Mouse (Mus musculus): ENCODE measurements around the gene Ankrd53. TPM values are rescaled to one million over a fixed set of nuclear protein-coding genes. Genes with fewer than 3 reads are reported as not detected.

Ankrd53 gene
- 0.18 TPM for polyA plus RNA-seq (2021)

DNA sequence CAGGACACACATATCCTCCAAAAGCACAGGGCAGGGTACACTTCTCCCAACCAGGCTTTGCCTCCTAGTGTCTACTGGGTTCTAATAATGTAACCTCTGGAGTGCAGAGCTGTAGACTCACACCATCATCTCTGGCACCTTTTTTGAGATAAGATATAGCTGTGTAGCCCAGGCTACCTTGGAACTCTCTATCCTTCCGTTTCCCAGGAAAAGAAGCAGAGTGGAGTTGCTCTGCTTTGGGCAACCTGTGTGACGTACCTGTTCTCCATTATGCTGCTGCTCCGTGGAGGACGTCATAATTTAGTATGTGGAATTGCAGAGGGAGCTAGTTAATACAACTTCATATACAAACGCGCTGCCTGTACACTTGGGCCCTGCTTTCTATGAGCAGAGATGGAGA lies at the start of gene Ankrd53:
TSS of gene Ankrd53 (plus strand) at position 301 of the 400 bp plus-strand sequence.
- H3K27me3 ChIP-seq, result no peaks in the 10 kb centered on the region
- ATAC-seq, result no peak
- ChIA-PET POLR2A (no interaction called here), CTCF (interaction anchor here (1.0 to 1.6 kb wide), 2 partner anchors 11 to 14 kb away, joined by 3 to 7 read pairs; partner anchors contain the start of gene Tex261)
- no peak for DNase-seq (ENCODE audit: low read depth, low spot score)
- TF ChIP-seq CTCF (IDR thresholded peaks at IDR 0.05), result no peak
- in situ Hi-C loops (cut with MboI; ENCODE audit: low pct_unique_long_range_greater_than_20kb), result no loop called here

DNA sequence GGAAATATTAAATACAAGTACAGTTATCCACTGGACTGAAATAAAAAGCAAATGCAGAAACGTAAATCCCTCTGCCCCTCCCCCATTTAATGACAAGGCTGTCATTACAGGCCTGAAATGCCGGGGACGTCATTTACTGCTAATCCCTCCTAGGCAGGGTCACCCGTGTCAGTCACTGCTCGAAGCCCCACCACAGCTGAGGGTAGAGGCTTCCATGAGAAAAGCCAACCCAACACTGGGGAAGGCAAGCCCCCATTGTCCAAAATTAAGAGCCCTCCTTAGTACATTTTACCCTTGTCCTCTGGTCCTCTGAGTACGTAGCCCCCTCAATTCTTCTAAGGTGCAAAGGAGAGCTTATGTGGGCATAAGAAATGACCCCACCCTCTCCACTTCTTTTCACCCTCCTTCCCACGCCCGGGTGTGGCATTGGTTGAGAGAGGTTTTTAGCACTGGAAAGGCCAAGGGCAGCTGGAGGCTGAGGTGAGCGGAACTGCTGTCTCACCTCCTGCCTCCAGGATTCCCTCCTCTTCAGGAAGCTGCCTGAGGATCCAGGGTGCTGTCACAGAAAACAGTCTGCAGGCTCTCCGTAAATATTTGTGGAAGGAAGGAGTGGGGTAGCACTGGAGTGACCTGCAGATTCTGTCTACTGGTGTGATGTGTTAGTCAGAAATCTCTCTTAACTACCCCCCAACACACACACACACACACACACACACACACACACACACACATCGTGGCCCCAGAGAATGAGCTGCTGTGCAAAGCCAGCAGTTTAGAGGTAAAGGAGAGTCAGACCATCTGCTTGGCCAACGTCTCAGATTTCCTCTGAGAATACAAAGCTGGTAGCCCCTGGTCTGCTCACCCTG lies 48.9 kb upstream of the Ankrd53 start:
- ChIA-PET CTCF (no interaction called here), POLR2A (no interaction called here)
- ATAC-seq (no peak), DNase-seq (ENCODE audit: low read depth, low spot score) (no peak)
- H3K27me3 ChIP-seq, result peaks cover 23% of the 10 kb centered on the region
- in situ Hi-C loops (cut with MboI; ENCODE audit: low pct_unique_long_range_greater_than_20kb), result no loop called here
- TF ChIP-seq CTCF (IDR thresholded peaks at IDR 0.05), result no peak

DNA sequence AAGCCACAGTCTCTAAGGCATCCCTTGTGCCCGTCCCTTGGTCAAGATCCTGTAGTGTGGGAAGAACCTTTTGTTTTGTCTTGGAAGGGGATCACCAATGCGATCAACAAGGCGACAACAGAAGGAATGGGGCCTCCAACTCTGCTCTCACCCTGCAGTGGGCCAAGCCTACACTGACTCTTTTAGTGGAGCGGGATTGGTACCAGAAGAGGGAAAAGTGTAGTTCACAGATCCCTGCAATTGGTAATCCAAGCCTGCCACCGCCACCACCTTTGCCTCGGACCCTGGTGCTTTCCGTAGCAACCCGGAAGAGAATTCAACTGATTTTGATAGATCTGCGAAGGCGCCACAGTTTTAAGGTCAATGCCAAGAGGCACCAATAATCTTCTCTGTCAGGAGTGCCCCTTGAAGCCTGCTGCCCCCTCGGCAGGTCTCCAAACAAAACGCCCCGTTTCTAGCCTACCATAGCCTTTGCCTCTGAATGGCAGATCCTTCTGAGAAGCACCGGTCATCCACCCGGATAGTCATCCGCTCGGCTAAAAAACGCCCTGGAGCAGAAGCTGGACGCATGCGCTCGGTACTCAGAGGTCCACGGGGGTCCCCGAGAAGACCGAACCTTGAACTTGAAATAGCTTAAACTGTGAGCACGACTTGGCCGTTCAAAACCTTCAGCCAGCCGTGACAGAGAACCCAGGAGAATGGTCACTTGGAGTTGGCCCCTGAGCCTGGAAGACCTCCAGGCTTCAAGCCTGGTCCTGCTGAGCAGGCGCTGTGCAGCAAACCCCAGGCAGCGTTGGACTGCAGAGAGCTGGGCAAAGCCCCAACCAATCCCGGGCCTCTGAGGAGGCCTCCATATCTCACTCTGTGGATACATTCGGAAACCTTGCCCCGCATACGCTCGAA lies 48.0 kb upstream of the Ankrd53 start:
- CTCF ChIA-PET, result no interaction called here
- POLR2A ChIA-PET, result no interaction called here
- DNase-seq (ENCODE audit: low read depth, low spot score) (no peak), ATAC-seq (no peak)
- no peak for TF ChIP-seq CTCF (IDR thresholded peaks at IDR 0.05)
- H3K27me3 ChIP-seq, result peaks cover 18% of the 10 kb centered on the region
- in situ Hi-C loops (cut with MboI; ENCODE audit: low pct_unique_long_range_greater_than_20kb), result no loop called here

DNA sequence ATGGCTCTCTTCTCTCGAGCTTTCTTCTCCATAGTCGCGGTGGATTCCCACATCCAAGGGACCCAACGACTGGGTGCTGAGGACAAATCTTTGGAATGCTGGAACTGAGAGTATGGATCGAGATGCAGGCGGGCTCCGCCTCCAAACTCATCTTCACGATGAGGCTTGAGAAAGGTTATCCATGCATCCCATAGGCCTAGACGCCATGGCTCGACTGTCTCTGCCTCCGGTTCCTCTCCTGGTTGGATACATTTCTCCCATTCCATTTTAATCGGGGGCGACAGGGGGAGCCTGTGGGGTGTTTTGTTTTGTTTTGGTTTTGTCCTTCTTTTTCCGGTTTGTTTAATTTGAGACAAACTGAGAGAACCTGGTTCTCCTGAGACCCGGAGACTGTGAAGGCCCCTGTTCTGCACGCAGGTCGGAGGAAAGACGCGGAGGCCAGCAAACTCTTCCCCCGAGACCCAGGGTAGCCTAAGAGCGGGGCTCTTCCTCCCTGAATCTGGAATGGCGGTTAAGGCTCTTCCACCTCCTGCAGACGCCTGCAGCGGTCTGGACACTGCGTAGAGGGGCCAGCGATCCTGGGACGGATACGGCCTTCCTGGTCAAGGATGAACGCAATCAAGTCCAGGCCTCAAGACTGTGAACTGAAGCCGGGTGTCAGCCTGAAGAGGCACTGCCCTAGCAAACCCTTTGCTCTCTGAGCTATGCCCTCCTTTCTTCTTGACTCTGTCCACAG lies 46.8 kb upstream of the Ankrd53 start:
- ChIA-PET CTCF (no interaction called here), POLR2A (no interaction called here)
- DNase-seq (ENCODE audit: low read depth, low spot score) (no peak), ATAC-seq (no peak)
- TF ChIP-seq CTCF (IDR thresholded peaks at IDR 0.05), result no peak
- peaks cover 17% of the 10 kb centered on the region for H3K27me3 ChIP-seq
- in situ Hi-C loops (cut with MboI; ENCODE audit: low pct_unique_long_range_greater_than_20kb), result no loop called here

DNA sequence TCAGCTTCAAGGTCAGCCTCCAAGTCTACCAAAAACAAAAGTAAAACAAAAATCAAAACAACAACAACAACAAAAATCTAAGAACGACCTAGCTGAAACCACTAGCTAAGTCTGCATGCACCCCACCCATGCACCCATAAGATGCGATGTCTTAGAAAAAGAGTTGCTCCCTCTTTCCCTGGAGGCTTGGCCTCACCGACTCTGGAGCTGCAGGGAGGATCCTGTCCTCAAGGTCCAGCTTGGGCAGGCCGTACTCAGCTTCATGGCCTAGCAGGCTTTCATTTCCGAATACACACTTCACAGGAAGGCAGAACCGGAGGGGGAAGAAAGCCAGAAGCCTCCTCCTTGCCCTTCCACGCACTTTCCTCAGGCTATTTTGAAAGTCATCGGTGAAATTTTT lies 45.4 kb upstream of the Ankrd53 start:
- ChIA-PET POLR2A (no interaction called here), CTCF (no interaction called here)
- H3K27me3 ChIP-seq, result peaks cover 26% of the 10 kb centered on the region
- in situ Hi-C loops (cut with MboI; ENCODE audit: low pct_unique_long_range_greater_than_20kb), result no loop called here
- DNase-seq (ENCODE audit: low read depth, low spot score) (no peak), ATAC-seq (no peak)
- no peak for TF ChIP-seq CTCF (IDR thresholded peaks at IDR 0.05)

DNA sequence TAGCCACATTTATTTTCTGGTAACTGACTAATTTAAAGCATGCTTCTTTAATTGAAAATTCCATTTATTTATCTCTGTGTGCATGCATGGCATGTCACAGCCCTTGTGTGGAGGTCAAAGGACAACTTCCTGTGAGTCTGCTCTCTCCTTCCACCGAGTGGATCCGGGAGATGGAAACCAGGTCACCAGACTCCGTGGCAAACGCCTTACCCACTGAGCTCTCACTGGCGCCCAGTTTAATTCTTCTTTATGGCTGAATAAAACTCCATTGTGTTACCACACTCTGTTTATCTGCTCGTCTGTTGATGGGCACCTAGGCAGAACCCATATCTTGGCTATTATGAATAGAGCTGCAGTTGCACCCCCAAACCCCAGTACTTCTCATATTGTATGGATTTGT lies 39.9 kb upstream of the Ankrd53 start:
- no peak for ATAC-seq
- CTCF ChIA-PET, result no interaction called here
- in situ Hi-C loops (cut with MboI; ENCODE audit: low pct_unique_long_range_greater_than_20kb), result no loop called here
- POLR2A ChIA-PET, result no interaction called here
- DNase-seq (ENCODE audit: low read depth, low spot score), result no peak
- peaks cover 31% of the 10 kb centered on the region for H3K27me3 ChIP-seq
- TF ChIP-seq CTCF (IDR thresholded peaks at IDR 0.05), result no peak

DNA sequence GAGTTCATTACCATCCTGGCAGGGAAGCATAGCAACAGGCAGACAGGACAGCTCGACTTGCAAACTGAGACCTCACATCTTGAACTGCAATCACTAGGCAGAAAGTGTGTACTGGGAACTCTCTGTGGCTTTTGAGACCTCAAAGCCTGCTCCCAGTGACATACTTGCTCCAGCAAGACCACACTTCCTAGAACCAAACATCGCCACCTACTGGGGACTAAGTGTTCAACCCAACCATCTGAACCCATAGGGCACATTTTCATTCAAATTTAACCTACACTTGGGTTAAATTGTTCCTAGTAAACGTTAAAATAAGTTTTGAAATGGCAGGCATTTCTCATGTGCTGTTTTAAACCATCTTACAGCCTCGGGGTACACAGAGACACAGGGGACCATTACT lies 35.3 kb upstream of the Ankrd53 start:
- peak; percentile 53 for TF ChIP-seq CTCF (IDR thresholded peaks at IDR 0.05)
- no peak for ATAC-seq
- CTCF ChIA-PET, result no interaction called here
- POLR2A ChIA-PET, result no interaction called here
- in situ Hi-C loops (cut with MboI; ENCODE audit: low pct_unique_long_range_greater_than_20kb), result no loop called here
- DNase-seq (ENCODE audit: low read depth, low spot score), result no peak
- peaks cover 5% of the 10 kb centered on the region for H3K27me3 ChIP-seq

DNA sequence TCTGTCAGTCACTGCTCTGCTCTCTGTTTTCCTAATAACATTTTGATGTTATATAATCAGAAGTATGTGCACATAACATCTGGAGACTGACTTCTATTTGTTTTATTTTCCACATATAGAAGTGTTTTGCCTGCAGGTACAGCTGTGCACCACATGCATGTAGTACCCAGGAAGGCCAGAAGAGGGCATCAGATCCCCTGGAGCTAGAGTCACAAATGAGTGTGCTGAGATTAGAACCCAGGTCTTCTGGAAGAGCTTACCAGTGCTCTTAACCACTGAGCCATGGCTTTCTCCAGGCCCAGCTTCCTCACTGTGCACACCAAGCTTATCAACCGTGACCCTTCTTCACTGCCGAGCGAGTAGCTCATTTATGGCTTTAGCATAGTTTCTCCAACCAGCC lies 34.0 kb upstream of the Ankrd53 start:
- ATAC-seq (no peak), DNase-seq (ENCODE audit: low read depth, low spot score) (no peak)
- in situ Hi-C loops (cut with MboI; ENCODE audit: low pct_unique_long_range_greater_than_20kb), result no loop called here
- ChIA-PET POLR2A (no interaction called here), CTCF (interaction anchor here (0.7 to 1.9 kb wide), 5 partner anchors 21 to 39 kb away, joined by 3 to 6 read pairs (median 3); no protein-coding TSS in a partner anchor)
- H3K27me3 ChIP-seq, result no peaks in the 10 kb centered on the region
- TF ChIP-seq CTCF (IDR thresholded peaks at IDR 0.05), result peak; percentile 69

DNA sequence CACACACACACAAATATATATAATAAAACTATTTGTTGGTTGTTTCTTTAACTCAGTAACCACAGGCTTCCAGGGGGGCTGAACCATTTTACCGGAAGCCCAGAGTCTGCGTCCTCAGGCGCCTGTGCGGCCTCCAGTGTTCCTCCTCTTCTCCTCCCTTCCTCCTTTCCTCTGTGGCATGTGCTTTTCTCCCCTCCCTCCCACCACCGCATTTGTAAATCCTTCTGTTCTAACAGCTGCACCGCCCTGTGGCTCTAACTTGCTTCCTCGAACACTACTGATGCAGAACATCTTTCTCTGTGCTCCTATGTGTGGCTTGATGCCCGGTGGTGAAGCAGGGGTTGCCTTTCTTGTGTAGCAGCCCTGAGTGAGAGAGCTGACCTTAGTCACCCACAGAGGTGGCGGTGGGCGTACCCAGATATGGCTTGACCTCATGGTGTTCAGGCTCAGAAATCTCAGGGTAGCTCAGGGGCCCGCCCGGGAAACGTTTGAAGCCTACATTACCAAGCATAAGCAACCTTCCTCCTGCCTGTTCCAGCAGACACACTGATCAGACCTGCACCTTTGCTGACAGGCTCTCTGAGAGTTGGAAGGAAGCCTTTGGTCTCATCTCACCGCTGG lies 33.0 kb upstream of the Ankrd53 start:
- DNase-seq (ENCODE audit: low read depth, low spot score) (no peak), ATAC-seq (no peak)
- no peaks in the 10 kb centered on the region for H3K27me3 ChIP-seq
- in situ Hi-C loops (cut with MboI; ENCODE audit: low pct_unique_long_range_greater_than_20kb), result no loop called here
- no peak for TF ChIP-seq CTCF (IDR thresholded peaks at IDR 0.05)
- ChIA-PET POLR2A (no interaction called here), CTCF (interaction anchor here (0.7 to 1.9 kb wide), 4 partner anchors 20 to 40 kb away, joined by 3 to 4 read pairs (median 3); no protein-coding TSS in a partner anchor)

DNA sequence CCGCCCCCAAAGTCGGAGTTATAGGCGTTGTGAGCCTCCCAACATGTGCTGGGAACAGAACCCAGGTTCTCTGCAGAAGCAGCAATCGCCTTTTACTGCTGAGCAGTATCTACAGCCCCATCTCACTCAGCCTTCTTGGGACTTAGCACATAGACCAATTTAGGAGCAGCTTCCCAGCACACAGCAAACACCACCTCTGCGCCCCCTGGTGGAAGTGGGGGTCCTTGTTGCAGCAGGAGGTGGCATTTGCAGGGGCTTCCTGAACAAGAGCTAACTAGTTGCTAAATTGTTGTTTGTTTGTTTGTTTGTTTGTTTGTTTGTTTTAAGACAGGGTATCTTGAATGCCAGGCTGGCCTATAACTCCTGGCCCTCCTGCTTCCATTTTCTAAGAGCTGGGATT lies 31.3 kb upstream of the Ankrd53 start:
- no peak for DNase-seq (ENCODE audit: low read depth, low spot score)
- peak; percentile 90 for TF ChIP-seq CTCF (IDR thresholded peaks at IDR 0.05)
- POLR2A ChIA-PET, result no interaction called here
- H3K27me3 ChIP-seq, result no peaks in the 10 kb centered on the region
- CTCF ChIA-PET, result interaction anchor here (1.0 to 1.8 kb wide), 10 partner anchors 17 to 45 kb away, joined by 3 to 11 read pairs (median 4); partner anchors contain the start of gene Tex261
- ATAC-seq, result no peak
- in situ Hi-C loops (cut with MboI; ENCODE audit: low pct_unique_long_range_greater_than_20kb), result loop anchor here (5.0 kb wide), 1 partner anchor 44 kb away; no protein-coding TSS in a partner anchor
